Mouse (Mus musculus): ENCODE results near the gene Arhgef25. TPM values are rescaled to one million over a fixed set of nuclear protein-coding genes. Genes with fewer than 3 reads are reported as not detected.

Arhgef25 gene
- polyA plus RNA-seq, 2 experiments from 2014 or later = 0.38 TPM; not detected in 1

GRCm38 (mm10) chr10:127185101-127185500 lies 4.8 kb downstream of the Arhgef25 start:
- ATAC-seq = no peak

- ATAC-seq = no peak
Observed at GRCm38 (mm10) chr10:127183759-127184158, 6.1 kb downstream of the Arhgef25 start.

- ATAC-seq = no peak
Observed at GRCm38 (mm10) chr10:127182624-127183023, 7.3 kb downstream of the Arhgef25 start.

- no peak for ATAC-seq
Observed at GRCm38 (mm10) chr10:127181566-127181965, 8.3 kb downstream of the Arhgef25 start.

GRCm38 (mm10) chr10:127180695-127181047 lies 9.2 kb downstream of the Arhgef25 start:
- no peak for ATAC-seq

- peak; percentile 11 for ATAC-seq
Observed at GRCm38 (mm10) chr10:127179871-127180694, 9.8 kb downstream of the Arhgef25 start, which contains the start of gene Slc26a10. Slc26a10 (minus strand) TSS chr10:127180645.

GRCm38 (mm10) chr10:127178286-127179027 lies 11.4 kb downstream of the Arhgef25 start:
- no peak for ATAC-seq

- peak; percentile 53 for ATAC-seq
Observed at GRCm38 (mm10) chr10:127177719-127178118, 12.2 kb downstream of the Arhgef25 start.

- ATAC-seq = no peak
Observed at GRCm38 (mm10) chr10:127177235-127177634, 12.6 kb downstream of the Arhgef25 start.

GRCm38 (mm10) chr10:127176756-127177155 lies 13.1 kb downstream of the Arhgef25 start:
- ATAC-seq = no peak

GRCm38 (mm10) chr10:127176228-127176627 lies 13.7 kb downstream of the Arhgef25 start:
- no peak for ATAC-seq

- no peak for ATAC-seq
Observed at GRCm38 (mm10) chr10:127174170-127174569, 15.7 kb downstream of the Arhgef25 start.

- no peak for ATAC-seq
Observed at GRCm38 (mm10) chr10:127173148-127174065, 16.5 kb downstream of the Arhgef25 start.

- ATAC-seq = no peak
Observed at GRCm38 (mm10) chr10:127171631-127172200, 18.2 kb downstream of the Arhgef25 start.

GRCm38 (mm10) chr10:127170837-127171272 lies 19.0 kb downstream of the Arhgef25 start:
- peak; percentile 62 for ATAC-seq

GRCm38 (mm10) chr10:127170002-127170401 lies 19.9 kb downstream of the Arhgef25 start:
- ATAC-seq = no peak

GRCm38 (mm10) chr10:127167614-127168192 lies 22.2 kb downstream of the Arhgef25 start:
- ATAC-seq = no peak

- no peak for ATAC-seq
Observed at GRCm38 (mm10) chr10:127166771-127167613, 22.9 kb downstream of the Arhgef25 start.

GRCm38 (mm10) chr10:127166404-127166715 lies 23.5 kb downstream of the Arhgef25 start:
- peak; percentile 8 for ATAC-seq

GRCm38 (mm10) chr10:127165654-127166403 lies 24.1 kb downstream of the Arhgef25 start:
- ATAC-seq = peak; percentile 37
